Mouse (Mus musculus): ENCODE results near the gene Efcab3. TPM values are rescaled to one million over a fixed set of nuclear protein-coding genes. Genes with fewer than 3 reads are reported as not detected.
A peak's percentile ranks its signal among the peaks of the same experiment; 100 is the strongest.

Gene Efcab3
- total RNA-seq (2021) (not detected), polyA plus RNA-seq (2012; rRNA removed) (not detected in 2 replicates)
- long read RNA-seq: 0 reads

DNA sequence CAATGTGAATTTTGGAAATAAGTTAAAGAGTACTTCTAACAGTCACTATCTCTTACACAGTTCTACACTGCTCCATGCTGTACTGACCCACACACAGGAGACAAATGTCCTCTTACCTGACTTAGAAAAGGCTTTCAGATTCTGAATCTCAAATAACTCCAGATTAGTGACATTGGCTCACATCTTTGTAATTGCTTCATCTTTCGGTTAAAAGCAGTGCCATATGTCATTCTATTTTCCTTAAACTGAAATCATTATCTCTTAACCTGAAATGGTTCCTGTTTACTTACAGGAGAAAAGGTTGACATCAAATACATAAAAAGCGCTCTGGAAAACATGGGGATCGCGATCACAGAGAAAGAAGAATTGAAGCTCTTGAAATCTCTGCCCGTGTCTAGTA lies at the start of gene Efcab3:
Efcab3 (plus strand) TSS at position 301 of the 400 bp plus-strand sequence.
- no peaks in the 10 kb centered on the region for H3K4me1 ChIP-seq (ENCODE audit: control insufficient read depth, insufficient read depth, low read length)
- H3K27me3 ChIP-seq (ENCODE audit: control insufficient read depth, insufficient read depth, low read length): 0 out of 2 replicates have a peak, but pooled peaks cover 2% of the 10 kb centered on the region
- no peak within 1 kb of the TSS for H3K4me3 ChIP-seq
- DNase-seq: no peak
- TF ChIP-seq POLR2A (IDR thresholded peaks at IDR 0.05; ENCODE audit: insufficient read depth, low read depth, low read length): no peak
- no peak for TF ChIP-seq EP300 (IDR thresholded peaks at IDR 0.05; ENCODE audit: insufficient read depth, low read depth, low read length)
- TF ChIP-seq CTCF (IDR thresholded peaks at IDR 0.05): no peak
- H3K9ac ChIP-seq (ENCODE audit: low read depth, low read length): no peak within 1 kb of the TSS
- intact Hi-C loops (cut with DNase I): no loop called here
- H3K79me2 ChIP-seq (replicated peaks; ENCODE audit: control insufficient read depth, insufficient read depth, low read length): no peaks in the 10 kb centered on the region
- WGBS: 87% methylated on average over 5 of the region's 5 CpGs
- H3K36me3 ChIP-seq (ENCODE audit: control insufficient read depth, insufficient read depth, low read length): no peaks in the 10 kb centered on the region
- H3K27ac ChIP-seq: no peak within 1 kb of the TSS

DNA sequence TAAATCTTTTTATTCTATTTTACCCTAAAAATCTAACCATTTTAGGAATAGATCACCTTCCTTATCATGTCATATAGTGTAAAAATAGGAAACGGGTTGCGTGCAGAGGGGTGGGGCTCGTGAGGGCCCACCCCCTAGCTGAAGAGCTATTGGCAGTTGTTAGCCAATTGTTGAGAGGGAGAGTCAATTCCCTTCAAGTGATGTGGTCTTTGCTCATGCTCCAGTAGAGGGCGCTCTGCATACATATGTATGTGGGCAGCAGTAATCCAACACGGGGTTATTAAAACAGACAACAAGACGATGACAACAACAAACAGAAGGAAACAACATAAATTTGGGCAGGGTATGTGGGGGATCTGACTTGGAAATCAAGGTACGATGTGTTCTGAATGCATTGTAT lies 42.3 kb upstream of the Efcab3 start:
- no peak overlapping the region for H3K9ac ChIP-seq (ENCODE audit: low read depth, low read length)
- H3K36me3 ChIP-seq (ENCODE audit: control insufficient read depth, insufficient read depth, low read length): no peaks in the 10 kb centered on the region
- DNase-seq: no peak
- WGBS: 64% methylated on average over 7 of the region's 7 CpGs
- H3K4me1 ChIP-seq (ENCODE audit: control insufficient read depth, insufficient read depth, low read length): no peaks in the 10 kb centered on the region
- no peak overlapping the region for H3K4me3 ChIP-seq
- intact Hi-C loops (cut with DNase I): no loop called here
- TF ChIP-seq CTCF (IDR thresholded peaks at IDR 0.05) (peak; percentile 46), EP300 (IDR thresholded peaks at IDR 0.05; ENCODE audit: insufficient read depth, low read depth, low read length) (no peak)
- H3K27ac ChIP-seq: no peak overlapping the region
- H3K79me2 ChIP-seq (replicated peaks; ENCODE audit: control insufficient read depth, insufficient read depth, low read length): no peaks in the 10 kb centered on the region
- H3K27me3 ChIP-seq (ENCODE audit: control insufficient read depth, insufficient read depth, low read length): no peaks in the 10 kb centered on the region

DNA sequence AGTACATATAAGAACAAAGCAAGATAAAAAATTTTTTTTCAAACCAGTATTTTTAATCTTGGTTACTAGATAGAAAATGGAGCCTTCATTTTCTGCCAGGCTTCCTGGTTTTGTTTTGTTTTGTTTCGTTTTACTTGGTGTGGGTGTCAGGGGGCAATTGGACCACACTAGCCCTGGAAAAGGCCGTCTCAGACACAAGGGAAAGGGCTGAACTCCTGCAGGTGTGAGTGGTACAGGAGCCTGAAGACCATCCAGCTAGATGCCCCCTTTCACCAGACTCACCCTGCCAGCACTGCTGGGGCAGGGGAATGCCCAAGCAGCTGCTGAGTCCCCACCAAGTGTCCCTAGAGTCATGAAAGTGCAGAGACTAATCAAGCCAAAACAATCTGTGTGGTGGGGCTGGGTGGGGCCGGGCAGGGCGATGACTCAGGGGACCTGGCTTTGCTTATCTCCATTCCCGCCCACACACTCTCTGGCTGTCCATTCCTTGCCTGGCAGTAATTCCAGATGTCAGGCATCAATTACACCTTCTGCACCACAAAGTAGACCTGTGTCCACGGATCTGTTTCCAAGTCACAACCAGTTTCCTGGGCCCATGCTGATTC lies 34.5 kb upstream of the Efcab3 start:
- DNase-seq: peak in 1 of 2 experiments; percentile 4
- H3K27me3 ChIP-seq (ENCODE audit: control insufficient read depth, insufficient read depth, low read length): no peaks in the 10 kb centered on the region
- no peak for TF ChIP-seq EP300 (IDR thresholded peaks at IDR 0.05; ENCODE audit: insufficient read depth, low read depth, low read length)
- TF ChIP-seq POLR2A (IDR thresholded peaks at IDR 0.05; ENCODE audit: insufficient read depth, low read depth, low read length): no peak
- TF ChIP-seq CTCF (IDR thresholded peaks at IDR 0.05): no peak
- intact Hi-C loops (cut with DNase I): no loop called here
- H3K4me3 ChIP-seq: no peak overlapping the region
- peaks cover 2% of the 10 kb centered on the region for H3K4me1 ChIP-seq (ENCODE audit: control insufficient read depth, insufficient read depth, low read length)
- WGBS: 23% methylated on average over 6 of the region's 6 CpGs
- no peaks in the 10 kb centered on the region for H3K36me3 ChIP-seq (ENCODE audit: control insufficient read depth, insufficient read depth, low read length)
- no peaks in the 10 kb centered on the region for H3K79me2 ChIP-seq (replicated peaks; ENCODE audit: control insufficient read depth, insufficient read depth, low read length)
- no peak overlapping the region for H3K27ac ChIP-seq
- H3K9ac ChIP-seq (ENCODE audit: low read depth, low read length): no peak overlapping the region

DNA sequence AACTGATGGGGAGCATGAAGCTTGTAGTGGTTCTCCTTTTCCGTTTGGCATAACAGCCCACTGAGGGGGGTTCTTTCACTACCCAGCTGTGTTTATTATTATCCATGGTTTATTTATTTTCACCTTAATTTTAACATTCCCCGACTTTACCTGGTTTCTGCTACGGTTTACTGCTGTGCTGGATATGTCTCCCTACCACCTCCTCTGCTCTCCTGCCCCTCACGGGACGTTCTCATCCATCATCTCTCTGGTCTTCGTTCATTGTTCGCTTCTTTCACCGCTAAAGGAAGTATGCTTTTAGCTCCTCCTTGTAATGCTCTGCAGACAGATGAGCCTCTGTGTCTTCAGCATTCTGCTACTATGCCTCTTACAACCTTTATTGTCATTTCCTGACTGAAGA lies 33.9 kb upstream of the Efcab3 start:
- Histone ChIP-seq H3K9ac (ENCODE audit: low read depth, low read length) (no peak overlapping the region), H3K4me1 (ENCODE audit: control insufficient read depth, insufficient read depth, low read length) (peaks cover 2% of the 10 kb centered on the region), H3K27me3 (ENCODE audit: control insufficient read depth, insufficient read depth, low read length) (no peaks in the 10 kb centered on the region), H3K27ac (no peak overlapping the region), H3K79me2 (replicated peaks; ENCODE audit: control insufficient read depth, insufficient read depth, low read length) (no peaks in the 10 kb centered on the region), H3K36me3 (ENCODE audit: control insufficient read depth, insufficient read depth, low read length) (no peaks in the 10 kb centered on the region), H3K4me3 (no peak overlapping the region)
- 77% methylated on average over 8 of the region's 8 CpGs for WGBS
- DNase-seq: no peak
- TF ChIP-seq EP300 (IDR thresholded peaks at IDR 0.05; ENCODE audit: insufficient read depth, low read depth, low read length): no peak
- TF ChIP-seq POLR2A (IDR thresholded peaks at IDR 0.05; ENCODE audit: insufficient read depth, low read depth, low read length): no peak
- no peak for TF ChIP-seq CTCF (IDR thresholded peaks at IDR 0.05)
- intact Hi-C loops (cut with DNase I): no loop called here

DNA sequence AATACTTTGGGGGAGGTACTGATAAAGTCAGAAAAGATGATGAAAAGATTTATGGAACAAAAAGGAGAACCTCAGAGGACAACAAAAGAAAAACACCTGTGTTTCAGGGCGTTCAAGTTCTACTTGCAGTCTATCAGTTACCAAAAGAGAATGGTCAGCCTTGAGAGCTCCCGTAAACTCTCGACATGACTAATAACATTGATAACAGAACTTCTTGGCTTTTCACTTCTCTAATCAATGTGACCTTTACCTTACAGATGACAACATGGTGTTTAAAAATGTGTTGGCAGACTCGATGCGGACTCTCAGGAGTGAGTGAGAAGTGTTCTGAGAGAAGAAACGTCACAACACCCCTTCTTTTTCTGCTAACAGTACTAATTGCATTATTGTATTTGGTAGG lies 33.2 kb upstream of the Efcab3 start:
- H3K79me2 ChIP-seq (replicated peaks; ENCODE audit: control insufficient read depth, insufficient read depth, low read length): no peaks in the 10 kb centered on the region
- H3K27ac ChIP-seq: no peak overlapping the region
- WGBS: 53% methylated on average over 6 of the region's 6 CpGs

DNA sequence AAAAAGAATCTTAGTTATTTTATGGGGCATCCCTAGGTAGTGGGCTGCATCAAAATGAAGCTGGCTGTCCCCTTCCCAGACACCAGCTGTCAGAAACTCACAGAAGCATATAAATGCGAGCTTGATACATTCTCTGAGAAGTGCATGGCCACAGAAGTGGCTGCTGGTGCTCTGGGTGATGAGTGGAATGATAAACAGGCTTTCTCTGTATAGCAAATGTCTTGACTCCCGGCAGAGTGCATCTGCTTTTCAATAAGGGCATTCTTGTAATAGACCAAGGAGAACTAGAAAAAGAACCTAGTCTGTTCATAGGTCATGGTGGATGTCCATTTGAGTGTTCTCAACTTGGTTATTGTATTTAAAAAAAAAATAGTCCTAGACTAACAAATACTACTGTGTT lies 32.3 kb upstream of the Efcab3 start:
- Histone ChIP-seq H3K4me3 (no peak overlapping the region), H3K79me2 (replicated peaks; ENCODE audit: control insufficient read depth, insufficient read depth, low read length) (no peaks in the 10 kb centered on the region), H3K4me1 (ENCODE audit: control insufficient read depth, insufficient read depth, low read length) (peaks cover 2% of the 10 kb centered on the region), H3K27ac (no peak overlapping the region), H3K36me3 (ENCODE audit: control insufficient read depth, insufficient read depth, low read length) (no peaks in the 10 kb centered on the region), H3K9ac (ENCODE audit: low read depth, low read length) (no peak overlapping the region), H3K27me3 (ENCODE audit: control insufficient read depth, insufficient read depth, low read length) (no peaks in the 10 kb centered on the region)
- intact Hi-C loops (cut with DNase I): no loop called here
- 65% methylated on average over 2 of the region's 2 CpGs for WGBS
- TF ChIP-seq EP300 (IDR thresholded peaks at IDR 0.05; ENCODE audit: insufficient read depth, low read depth, low read length) (no peak), POLR2A (IDR thresholded peaks at IDR 0.05; ENCODE audit: insufficient read depth, low read depth, low read length) (no peak), CTCF (IDR thresholded peaks at IDR 0.05) (no peak)
- DNase-seq: no peak

More for the DNA sequence above, 33.2 kb upstream of the Efcab3 start:
- TF ChIP-seq EP300 (IDR thresholded peaks at IDR 0.05; ENCODE audit: insufficient read depth, low read depth, low read length) (no peak), POLR2A (IDR thresholded peaks at IDR 0.05; ENCODE audit: insufficient read depth, low read depth, low read length) (no peak), CTCF (IDR thresholded peaks at IDR 0.05) (no peak)
- intact Hi-C loops (cut with DNase I): no loop called here
- peaks cover 2% of the 10 kb centered on the region for H3K4me1 ChIP-seq (ENCODE audit: control insufficient read depth, insufficient read depth, low read length)
- no peak for DNase-seq
- no peaks in the 10 kb centered on the region for H3K27me3 ChIP-seq (ENCODE audit: control insufficient read depth, insufficient read depth, low read length)
- no peak overlapping the region for H3K9ac ChIP-seq (ENCODE audit: low read depth, low read length)
- H3K36me3 ChIP-seq (ENCODE audit: control insufficient read depth, insufficient read depth, low read length): no peaks in the 10 kb centered on the region
- H3K4me3 ChIP-seq: no peak overlapping the region

Measured in heart, adult 2 months (tissue).